Mouse (Mus musculus) WW6 (cell line): ENCODE results near the gene Ranbp10.
"Not testable (repeated sequence)": the region's sequence is repeated elsewhere in the genome, so short reads cannot be mapped to it uniquely, and the experiment has no call there.

Experiments used
- DNase-seq: peaks from one replicate; pipeline ENCODE4 v3.0.0-alpha.2; 2013; ENCODE audit warnings: low read depth, low spot score

Ranbp10 gene

DNA sequence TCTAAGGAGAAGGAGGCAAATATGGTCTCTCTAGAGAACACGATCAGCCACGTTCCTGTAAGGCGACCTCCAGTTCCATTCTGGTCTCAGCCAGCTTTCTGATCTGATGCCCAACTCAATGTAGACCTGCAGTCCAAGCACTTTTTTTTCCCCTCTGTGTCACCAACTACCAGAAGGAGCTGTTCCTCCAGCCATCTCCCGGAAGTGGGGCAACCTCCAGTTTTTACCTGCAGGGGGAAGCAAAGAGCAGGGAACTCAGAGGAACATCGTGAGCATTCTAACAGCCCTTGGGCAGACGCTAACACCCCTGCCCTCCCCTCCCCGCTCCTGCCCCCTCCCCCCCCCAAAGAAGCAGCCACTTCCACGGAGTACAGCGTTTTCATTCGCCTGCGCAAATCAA is 8.2 kb upstream of the Ranbp10 start:
- DNase-seq = peak; percentile 67

DNA sequence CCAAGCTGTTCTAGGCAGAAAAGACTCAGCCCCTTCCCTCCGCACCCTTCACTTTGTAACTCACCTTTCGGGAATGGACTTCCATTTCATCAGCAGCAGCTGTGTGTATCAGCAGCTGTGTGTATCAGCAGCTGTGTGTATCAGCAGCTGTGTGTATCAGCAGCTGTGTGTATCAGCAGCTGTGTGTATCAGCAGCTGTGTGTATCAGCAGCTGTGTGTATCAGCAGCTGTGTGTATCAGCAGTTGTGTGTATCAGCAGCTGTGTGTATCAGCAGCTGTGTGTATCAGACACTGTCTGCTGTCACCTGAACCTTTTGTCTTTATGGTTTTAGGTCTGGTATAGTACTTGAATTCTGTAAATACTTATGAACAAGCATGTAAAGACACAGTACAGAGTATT is 6.6 kb upstream of the Ranbp10 start:
- DNase-seq = not testable (repeated sequence)

DNA sequence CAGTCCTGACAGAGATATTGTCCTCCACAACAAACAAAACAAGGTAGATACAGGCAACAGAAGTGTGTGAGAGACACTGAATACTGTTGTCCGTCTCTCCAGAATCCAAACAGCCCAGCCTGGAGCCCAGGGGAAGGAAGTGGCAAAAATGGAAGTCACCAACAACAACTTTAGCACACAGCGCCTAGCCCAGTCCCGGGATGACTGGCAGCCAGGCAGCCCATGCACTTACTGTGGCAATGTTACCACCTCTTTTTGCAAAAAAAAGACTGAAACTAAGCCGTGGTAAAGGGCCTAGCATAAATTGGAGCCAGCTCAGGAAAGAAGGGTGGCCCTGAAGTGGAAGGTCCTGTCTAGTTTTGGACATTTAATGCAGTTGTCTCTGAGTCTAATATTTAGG is 771 bp downstream of the Ranbp10 start:
- no peak for DNase-seq

DNA sequence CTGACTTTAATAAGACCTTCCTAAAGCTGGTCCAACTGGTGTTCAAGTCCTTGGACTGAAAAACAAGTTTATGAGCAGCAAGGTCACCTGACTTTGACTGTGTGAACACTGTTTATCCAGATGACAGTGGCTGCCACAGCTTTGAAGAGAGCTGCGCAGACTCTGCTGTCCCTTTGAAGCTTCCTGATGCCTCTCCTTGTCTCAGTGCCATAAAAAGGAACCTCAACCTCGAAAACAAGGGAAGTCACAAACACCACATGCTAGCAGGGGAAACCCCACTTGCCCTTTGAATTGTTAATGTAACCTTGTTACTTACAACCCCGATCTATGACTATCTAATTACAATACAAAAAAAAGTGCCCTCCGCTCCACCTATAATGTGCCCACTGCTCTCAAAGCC is 1.6 kb downstream of the Ranbp10 start:
- no peak for DNase-seq

DNA sequence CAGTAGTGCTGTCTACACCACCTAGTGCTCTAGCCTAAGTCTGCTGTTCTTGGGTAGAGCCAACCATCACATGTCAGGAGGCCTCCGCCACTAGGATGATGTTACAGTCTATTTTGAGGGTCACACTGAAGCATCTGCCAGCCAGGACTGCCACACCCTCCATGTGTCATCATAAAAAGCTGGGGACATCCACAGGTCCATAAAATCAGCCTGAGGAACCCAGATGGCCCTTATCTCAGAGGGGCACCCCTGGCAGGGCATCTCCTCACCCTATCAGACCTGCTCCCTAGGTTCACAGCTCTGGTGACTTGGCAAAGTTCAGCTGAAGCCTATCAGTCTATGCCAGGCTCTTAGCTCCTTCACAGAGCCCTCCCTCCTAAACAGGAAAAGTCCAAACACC is 6.2 kb downstream of the Ranbp10 start:
- DNase-seq = no peak

DNA sequence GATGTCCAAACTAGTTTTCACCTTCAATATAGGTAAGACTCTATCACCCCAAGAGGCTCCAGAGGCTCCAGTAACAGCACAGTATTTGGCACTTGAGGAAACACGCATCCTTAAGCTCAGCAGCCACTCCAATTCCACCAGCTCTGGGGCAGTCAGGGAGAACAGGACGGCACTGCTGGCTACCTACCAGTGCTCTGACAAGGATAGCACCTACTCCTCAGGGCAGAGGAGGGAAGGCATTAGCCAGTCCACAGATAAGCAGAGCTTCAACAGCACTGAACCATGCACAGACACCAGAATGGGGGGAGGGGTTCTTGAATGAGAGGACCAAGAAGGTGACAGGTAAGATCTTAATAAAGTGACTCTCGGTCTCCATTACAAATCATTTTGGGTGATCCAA is 7.5 kb downstream of the Ranbp10 start:
- no peak for DNase-seq

GRCm38 (mm10) chr8:105813241-105813640 is 13.9 kb downstream of the Ranbp10 start:
- no peak for DNase-seq

DNA sequence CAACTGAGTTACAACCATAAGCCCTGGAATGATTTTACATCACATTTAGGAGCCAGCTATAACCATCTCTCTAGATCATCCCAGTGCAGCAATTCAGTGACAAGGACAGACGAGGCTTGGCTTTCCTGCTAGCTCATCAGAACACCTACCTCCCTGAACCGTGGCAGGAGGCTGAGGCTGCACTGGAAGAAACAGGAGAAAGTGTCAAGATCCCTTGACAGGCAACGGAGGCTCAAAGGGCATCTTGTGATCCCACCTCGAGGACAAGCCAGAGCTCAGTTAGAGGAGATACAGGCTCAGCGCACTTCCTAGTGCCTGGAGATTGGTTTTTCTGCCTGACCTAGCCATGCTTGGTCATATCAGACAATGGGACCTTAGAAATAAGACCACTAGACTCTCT is 14.6 kb downstream of the Ranbp10 start:
- no peak for DNase-seq

DNA sequence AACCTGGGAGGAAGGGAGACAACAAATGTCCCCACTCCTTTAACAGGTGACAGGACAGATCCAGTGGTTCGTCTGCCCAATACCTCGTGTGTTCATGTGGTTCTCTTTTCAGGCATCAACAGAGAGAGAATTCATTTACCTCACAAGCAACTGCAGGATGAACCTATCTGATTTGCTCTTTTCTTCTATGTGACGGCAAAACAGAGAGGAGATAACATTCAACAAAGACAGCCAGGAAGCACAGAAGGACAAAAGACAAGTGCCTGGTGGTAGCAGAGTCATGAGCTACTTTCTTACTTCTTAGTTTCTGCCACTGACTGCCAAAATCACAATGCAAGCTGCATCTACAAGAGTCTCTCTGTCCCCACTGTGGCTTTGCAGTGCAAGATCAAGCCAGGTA is 15.6 kb downstream of the Ranbp10 start:
- DNase-seq = no peak

- no peak for DNase-seq
These were observed 16.1 kb downstream of the Ranbp10 start for GRCm38 (mm10) chr8:105811061-105811460.

- DNase-seq = no peak
These were observed 16.8 kb downstream of the Ranbp10 start for GRCm38 (mm10) chr8:105810245-105810786.

GRCm38 (mm10) chr8:105808480-105808879 is 18.7 kb downstream of the Ranbp10 start:
- DNase-seq = no peak

- DNase-seq = no peak
These were observed 19.4 kb downstream of the Ranbp10 start for GRCm38 (mm10) chr8:105807766-105808165.

GRCm38 (mm10) chr8:105805964-105806363 is 21.2 kb downstream of the Ranbp10 start:
- DNase-seq = no peak

DNA sequence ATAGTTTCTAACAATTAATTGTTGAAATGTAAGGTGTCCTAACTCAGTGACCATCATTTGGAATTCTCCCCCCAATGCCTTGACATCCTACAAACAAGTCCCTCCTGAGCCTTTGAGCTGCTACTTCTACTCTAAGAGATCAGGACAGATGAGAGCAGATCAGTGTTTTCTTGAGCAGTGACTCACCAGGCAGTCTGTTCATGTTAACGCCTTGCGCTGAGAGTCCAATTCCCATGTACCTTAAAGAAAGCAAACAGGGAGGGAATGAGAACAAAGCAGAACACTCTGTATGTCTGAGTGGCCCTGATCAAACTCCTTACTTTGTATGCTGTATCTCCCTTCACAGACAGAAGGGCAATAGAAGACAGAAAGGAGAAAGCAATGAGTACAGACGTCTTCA is 21.8 kb downstream of the Ranbp10 start:
- DNase-seq = no peak

DNA sequence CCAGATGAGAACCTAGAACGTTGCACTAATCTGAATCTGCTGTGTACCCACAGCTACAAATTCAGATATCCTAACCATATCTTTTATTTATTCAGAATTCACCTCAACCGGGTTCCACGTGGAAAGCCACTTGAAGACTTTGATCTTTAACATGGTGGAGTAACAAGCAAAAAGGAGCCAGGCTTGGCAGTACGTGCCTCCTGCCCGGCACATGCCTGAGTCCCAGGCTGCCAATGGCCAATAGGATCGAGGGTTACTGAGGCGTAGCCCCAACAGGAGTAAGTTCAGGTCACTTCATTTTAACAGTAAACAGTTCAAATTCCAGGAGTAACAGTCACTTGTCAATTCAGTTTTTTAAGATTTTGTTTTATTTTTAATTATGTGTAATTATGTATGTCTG is 22.4 kb downstream of the Ranbp10 start:
- DNase-seq = no peak

GRCm38 (mm10) chr8:105801153-105801904 is 25.8 kb downstream of the Ranbp10 start:
- no peak for DNase-seq

- peak; percentile 7 for DNase-seq
These were observed 27.9 kb downstream of the Ranbp10 start for GRCm38 (mm10) chr8:105799091-105799812.

GRCm38 (mm10) chr8:105798408-105798807 is 28.7 kb downstream of the Ranbp10 start:
- DNase-seq = no peak

- DNase-seq = no peak
These were observed 31.4 kb downstream of the Ranbp10 start for GRCm38 (mm10) chr8:105795785-105796184.

DNA sequence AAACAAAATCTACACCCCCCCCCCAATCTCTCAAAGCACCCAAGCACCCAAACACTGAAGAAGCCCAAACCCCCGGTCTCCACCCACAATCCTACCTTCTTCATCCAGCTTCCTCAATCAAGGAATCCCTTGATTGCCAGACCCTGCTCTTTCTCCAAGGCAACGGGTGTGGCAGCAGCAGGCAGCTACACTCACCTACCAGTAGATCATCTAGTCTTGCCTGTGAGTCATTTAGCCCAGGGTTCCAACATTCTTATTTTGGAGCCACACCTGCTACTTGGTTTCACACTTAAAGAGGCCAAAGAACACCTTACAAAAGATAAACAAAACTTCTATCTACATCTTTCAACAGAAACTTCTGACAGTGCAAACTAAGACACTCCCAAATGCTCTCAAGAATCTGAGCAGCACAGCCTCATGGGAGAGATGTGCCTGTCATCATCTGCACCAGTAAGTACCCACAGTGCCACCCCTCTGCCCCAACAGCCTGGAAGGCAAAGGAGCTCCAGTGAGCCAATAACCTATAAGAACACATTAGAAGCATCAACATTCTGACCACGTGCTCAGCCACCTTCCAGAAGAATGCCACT is 33.0 kb downstream of the Ranbp10 start:
- no peak for DNase-seq

DNA sequence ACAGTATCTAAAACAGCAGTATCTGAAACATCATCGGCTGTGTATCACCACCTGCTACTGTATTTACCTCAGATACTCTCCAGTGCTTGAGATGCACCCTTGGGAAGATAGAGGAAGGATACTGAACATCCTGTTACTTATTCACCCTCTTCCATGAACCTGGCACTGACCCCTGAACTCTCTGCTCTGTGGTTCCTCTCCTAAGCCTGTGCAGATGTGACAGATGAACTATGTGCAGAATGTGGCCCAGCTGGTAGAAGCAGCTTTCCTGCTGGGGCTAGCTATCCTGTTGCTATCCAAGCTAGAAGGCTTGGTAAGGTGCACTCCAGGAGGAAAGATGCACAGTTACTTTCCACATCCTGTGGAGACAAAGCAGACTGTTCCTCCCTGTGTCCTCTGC is 33.8 kb downstream of the Ranbp10 start:
- no peak for DNase-seq

GRCm38 (mm10) chr8:105789626-105790025 is 37.5 kb downstream of the Ranbp10 start:
- no peak for DNase-seq
